Mouse (Mus musculus): ENCODE measurements around the gene Rap1gds1. TPM values are rescaled to one million over a fixed set of nuclear protein-coding genes. Genes with fewer than 3 reads are reported as not detected.

Rap1gds1 gene
- total and polyA plus RNA-seq, 2 experiments from 2014 or later = 63.9 to 83.6 TPM

GRCm38 (mm10) chr3:138945516-138945915 is 129.5 kb downstream of the Rap1gds1 start:
- Histone ChIP-seq H3K4me1 (ENCODE audit: insufficient read depth) (no peaks in the 10 kb centered on the region), H3K27me3 (ENCODE audit: insufficient read depth, low read length) (no peaks in the 10 kb centered on the region), H3K4me3 (ENCODE audit: low read depth, low read length) (no peak overlapping the region), H3K9ac (no peak overlapping the region), H3K4me2 (ENCODE audit: low read depth) (no peak overlapping the region), H3K36me3 (ENCODE audit: insufficient read depth) (peaks cover 24% of the 10 kb centered on the region), H3K9me3 (ENCODE audit: low read length) (no peaks in the 10 kb centered on the region), H3K27ac (ENCODE audit: low read depth, low read length) (no peak overlapping the region)
- peak; percentile 51; the same call in 1 of the 2 replicates for ATAC-seq
- DNase-seq = no peak
- TF ChIP-seq CTCF (IDR thresholded peaks at IDR 0.05; ENCODE audit: low read depth) = no peak
- 73% methylated on average over 3 of the region's 3 CpGs for WGBS

- no peaks in the 10 kb centered on the region for H3K9me3 ChIP-seq (ENCODE audit: low read length)
- no peak for TF ChIP-seq CTCF (IDR thresholded peaks at IDR 0.05; ENCODE audit: low read depth)
- H3K27ac ChIP-seq (ENCODE audit: low read depth, low read length) = no peak overlapping the region
- no peak overlapping the region for H3K4me3 ChIP-seq (ENCODE audit: low read depth, low read length)
- H3K4me1 ChIP-seq (ENCODE audit: insufficient read depth) = no peaks in the 10 kb centered on the region
- 46% methylated on average over 9 of the region's 9 CpGs for WGBS
- H3K36me3 ChIP-seq (ENCODE audit: insufficient read depth) = peaks cover 41% of the 10 kb centered on the region
- DNase-seq (no peak), ATAC-seq (no peak)
- H3K9ac ChIP-seq = no peak overlapping the region
- no peaks in the 10 kb centered on the region for H3K27me3 ChIP-seq (ENCODE audit: insufficient read depth, low read length)
- no peak overlapping the region for H3K4me2 ChIP-seq (ENCODE audit: low read depth)
Observed at GRCm38 (mm10) chr3:138941604-138942003, 133.4 kb downstream of the Rap1gds1 start.

- no peak overlapping the region for H3K4me2 ChIP-seq (ENCODE audit: low read depth)
- H3K27ac ChIP-seq (ENCODE audit: low read depth, low read length) = no peak overlapping the region
- no peaks in the 10 kb centered on the region for H3K4me1 ChIP-seq (ENCODE audit: insufficient read depth)
- 0 out of 2 replicates have a peak, but pooled peaks cover 3% of the 10 kb centered on the region for H3K9me3 ChIP-seq (ENCODE audit: low read length)
- H3K9ac ChIP-seq = no peak overlapping the region
- H3K27me3 ChIP-seq (ENCODE audit: insufficient read depth, low read length) = no peaks in the 10 kb centered on the region
- WGBS = 98% methylated on average over 10 of the region's 10 CpGs
- ATAC-seq (no peak), DNase-seq (no peak)
- no peak for TF ChIP-seq CTCF (IDR thresholded peaks at IDR 0.05; ENCODE audit: low read depth)
- no peak overlapping the region for H3K4me3 ChIP-seq (ENCODE audit: low read depth, low read length)
- peaks cover 31% of the 10 kb centered on the region for H3K36me3 ChIP-seq (ENCODE audit: insufficient read depth)
Observed at GRCm38 (mm10) chr3:138937241-138937640, 137.8 kb downstream of the Rap1gds1 start.

- no peak overlapping the region for H3K9ac ChIP-seq
- TF ChIP-seq CTCF (IDR thresholded peaks at IDR 0.05; ENCODE audit: low read depth) = no peak
- H3K4me3 ChIP-seq (ENCODE audit: low read depth, low read length) = no peak overlapping the region
- DNase-seq (no peak), ATAC-seq (no peak)
- no peak overlapping the region for H3K4me2 ChIP-seq (ENCODE audit: low read depth)
- no peaks in the 10 kb centered on the region for H3K4me1 ChIP-seq (ENCODE audit: insufficient read depth)
- H3K9me3 ChIP-seq (ENCODE audit: low read length) = 0 out of 2 replicates have a peak, but pooled peaks cover 3% of the 10 kb centered on the region
- no peak overlapping the region for H3K27ac ChIP-seq (ENCODE audit: low read depth, low read length)
- H3K27me3 ChIP-seq (ENCODE audit: insufficient read depth, low read length) = no peaks in the 10 kb centered on the region
- H3K36me3 ChIP-seq (ENCODE audit: insufficient read depth) = peaks cover 31% of the 10 kb centered on the region
- WGBS = 94% methylated on average over 8 of the region's 8 CpGs
Observed at GRCm38 (mm10) chr3:138936780-138937179, 138.2 kb downstream of the Rap1gds1 start.

- H3K9ac ChIP-seq = no peak overlapping the region
- TF ChIP-seq CTCF (IDR thresholded peaks at IDR 0.05; ENCODE audit: low read depth) = no peak
- no peaks in the 10 kb centered on the region for H3K4me1 ChIP-seq (ENCODE audit: insufficient read depth)
- ATAC-seq (no peak), DNase-seq (no peak)
- H3K27me3 ChIP-seq (ENCODE audit: insufficient read depth, low read length) = no peaks in the 10 kb centered on the region
- H3K9me3 ChIP-seq (ENCODE audit: low read length) = no peaks in the 10 kb centered on the region
- H3K36me3 ChIP-seq (ENCODE audit: insufficient read depth) = peaks cover 10% of the 10 kb centered on the region
- no peak overlapping the region for H3K4me2 ChIP-seq (ENCODE audit: low read depth)
- WGBS = 90% methylated on average over 4 of the region's 4 CpGs
- no peak overlapping the region for H3K27ac ChIP-seq (ENCODE audit: low read depth, low read length)
- H3K4me3 ChIP-seq (ENCODE audit: low read depth, low read length) = no peak overlapping the region
Observed at GRCm38 (mm10) chr3:138927437-138927836, 147.6 kb downstream of the Rap1gds1 start.

GRCm38 (mm10) chr3:138926161-138926560 is 148.8 kb downstream of the Rap1gds1 start:
- no peak overlapping the region for H3K4me2 ChIP-seq (ENCODE audit: low read depth)
- no peak for ATAC-seq

GRCm38 (mm10) chr3:138918241-138918640 is 156.8 kb downstream of the Rap1gds1 start:
- no peak for TF ChIP-seq CTCF (IDR thresholded peaks at IDR 0.05; ENCODE audit: low read depth)
- no peak for DNase-seq
- 98% methylated on average over 4 of the region's 4 CpGs for whole genome bisulfite sequencing
- no peaks in the 10 kb centered on the region for H3K9me3 ChIP-seq (ENCODE audit: low read length)
- H3K4me2 ChIP-seq (ENCODE audit: low read depth) = no peak overlapping the region
- H3K4me3 ChIP-seq (ENCODE audit: low read depth, low read length) = no peak overlapping the region
- H3K4me1 ChIP-seq (ENCODE audit: insufficient read depth) = no peaks in the 10 kb centered on the region
- no peaks in the 10 kb centered on the region for H3K27me3 ChIP-seq (ENCODE audit: insufficient read depth, low read length)
- H3K27ac ChIP-seq (ENCODE audit: low read depth, low read length) = no peak overlapping the region
- ATAC-seq = no peak
- H3K9ac ChIP-seq = no peak overlapping the region
- no peaks in the 10 kb centered on the region for H3K36me3 ChIP-seq (ENCODE audit: insufficient read depth)

More at GRCm38 (mm10) chr3:138926161-138926560, 148.8 kb downstream of the Rap1gds1 start:
- no peak overlapping the region for H3K4me3 ChIP-seq (ENCODE audit: low read depth, low read length)
- no peaks in the 10 kb centered on the region for H3K4me1 ChIP-seq (ENCODE audit: insufficient read depth)
- no peak overlapping the region for H3K27ac ChIP-seq (ENCODE audit: low read depth, low read length)
- no peak for TF ChIP-seq CTCF (IDR thresholded peaks at IDR 0.05; ENCODE audit: low read depth)
- peaks cover 10% of the 10 kb centered on the region for H3K36me3 ChIP-seq (ENCODE audit: insufficient read depth)
- H3K9me3 ChIP-seq (ENCODE audit: low read length) = no peaks in the 10 kb centered on the region
- no peak overlapping the region for H3K9ac ChIP-seq
- no peaks in the 10 kb centered on the region for H3K27me3 ChIP-seq (ENCODE audit: insufficient read depth, low read length)
- no peak for DNase-seq
- WGBS = 62% methylated on average over 8 of the region's 8 CpGs

All from forebrain, postnatal 0 days (tissue).